Mouse (Mus musculus): ENCODE measurements around the gene Olfr473. TPM values are rescaled to one million over a fixed set of nuclear protein-coding genes. Genes with fewer than 3 reads are reported as not detected.
"Not testable (repeated sequence)": the region's sequence is repeated elsewhere in the genome, so short reads cannot be mapped to it uniquely, and the experiment has no call there.

The Olfr473 gene
- not detected for total RNA-seq (2021)

DNA sequence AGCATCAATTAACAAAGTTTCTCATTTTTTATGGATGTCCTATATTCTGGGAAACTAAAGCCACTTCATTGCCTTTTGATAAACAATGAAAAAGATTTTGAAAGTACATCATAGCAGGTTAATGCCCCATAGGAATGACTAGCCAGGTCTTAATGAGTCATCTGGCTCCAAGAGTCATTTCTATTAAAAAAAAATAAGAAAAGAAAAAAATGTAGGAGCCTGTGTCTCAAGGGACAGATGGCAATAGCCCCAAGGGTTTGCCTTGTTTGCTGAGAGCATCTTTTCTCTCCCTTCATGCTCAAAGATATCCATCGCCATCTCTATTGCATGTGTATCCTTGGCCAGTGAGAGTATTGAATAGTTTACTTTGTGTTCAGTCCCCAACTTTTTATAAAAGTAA, at the start of gene Olfr473:
Gene Olfr473, plus strand, starts transcription at position 301 of the 400 bp plus-strand sequence.
- no peak for DNase-seq (ENCODE audit: low spot score in 2 of 2)

DNA sequence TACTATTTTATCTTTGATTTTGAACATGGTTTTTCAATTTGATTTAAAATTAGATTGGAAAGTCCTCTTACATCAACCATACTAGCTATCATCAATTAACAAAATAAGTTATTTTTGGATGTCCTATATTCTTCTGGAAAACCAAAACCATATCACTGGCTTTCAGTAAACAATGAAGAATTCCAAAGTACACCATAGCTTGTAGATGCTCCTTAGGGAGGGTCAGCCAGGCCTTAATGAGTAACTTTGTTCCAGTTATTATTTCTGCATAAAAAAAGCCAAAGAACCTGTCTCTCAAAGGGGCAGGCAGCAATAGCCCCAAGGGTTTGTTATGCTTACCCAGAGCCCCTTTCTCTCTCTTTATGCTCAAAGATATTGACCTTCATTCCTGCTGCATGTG, 32.6 kb upstream of the Olfr473 start, which contains the start of gene Olfr472:
Gene Olfr472, plus strand, starts transcription at position 301 of the 400 bp plus-strand sequence.
- DNase-seq (ENCODE audit: low spot score in 2 of 2) = no peak
- intact Hi-C loops (cut with DNase I) = no loop called here

More for the DNA sequence above, at the start of gene Olfr473:
- intact Hi-C loops (cut with DNase I) = no loop called here

DNA sequence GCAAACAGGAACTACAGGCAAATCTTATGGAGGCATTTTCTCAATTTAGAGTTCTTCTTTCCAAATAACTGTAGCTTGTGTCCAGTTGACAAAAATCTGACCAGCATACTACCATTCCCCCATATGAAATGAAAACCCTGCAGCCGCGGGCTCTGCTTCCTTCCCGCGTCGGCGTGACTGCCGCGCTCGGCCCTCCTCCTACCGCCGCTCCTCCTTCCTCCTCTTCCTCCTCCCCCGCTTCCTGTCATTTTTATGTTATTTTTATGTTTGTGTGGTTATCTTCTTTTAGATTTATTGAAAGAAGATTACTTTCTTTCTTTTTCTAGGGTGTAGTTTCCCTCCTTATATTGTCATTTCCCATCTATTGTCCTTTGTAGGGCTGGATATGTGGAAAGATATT, 22.3 kb downstream of the Olfr473 start:
- DNase-seq (ENCODE audit: low spot score in 2 of 2); intact Hi-C loops (cut with DNase I): not testable (repeated sequence)

- intact Hi-C loops (cut with DNase I) = no loop called here
- DNase-seq (ENCODE audit: low spot score in 2 of 2) = no peak
Measured at GRCm38 (mm10) chr7:107954343-107954742, 24.1 kb downstream of the Olfr473 start, which contains the start of gene Olfr474. Gene Olfr474 (plus strand): TSS chr7:107954643.

GRCm38 (mm10) chr7:107964503-107964902, 34.3 kb downstream of the Olfr473 start, which contains the start of gene Olfr476:
Gene Olfr476 (plus strand): TSS chr7:107964803.
- intact Hi-C loops (cut with DNase I) = no loop called here
- DNase-seq (ENCODE audit: low spot score in 2 of 2) = no peak

Other genes starting within 250 kb of the Olfr473 start
- gene Cyb5r2, start 172.4 kb upstream of the Olfr473 start, total RNA-seq (2021) = not detected
- not detected for gene Ovch2, start 129.2 kb upstream of the Olfr473 start, total RNA-seq (2021)
- gene Olfr467, start 118.2 kb upstream of the Olfr473 start, total RNA-seq (2021) = not detected
- gene Olfr469, start 104.9 kb upstream of the Olfr473 start, total RNA-seq (2021) = not detected
- gene Olfr470, start 83.0 kb upstream of the Olfr473 start, total RNA-seq (2021) = not detected
- gene Olfr472, start 32.5 kb upstream of the Olfr473 start, total RNA-seq (2021) = not detected
- not detected for gene Olfr474, start 24.2 kb downstream of the Olfr473 start, total RNA-seq (2021)
- gene Olfr476, start 34.4 kb downstream of the Olfr473 start, total RNA-seq (2021) = not detected
- gene Olfr477, start 56.2 kb downstream of the Olfr473 start, total RNA-seq (2021) = under 1 TPM in 1 of 2 experiments, not detected in 1; 0.14 TPM
- not detected for gene Olfr478, start 103.5 kb downstream of the Olfr473 start, total RNA-seq (2021)
- not detected for gene Olfr479, start 120.2 kb downstream of the Olfr473 start, total RNA-seq (2021)
- gene Olfr480, start 136.9 kb downstream of the Olfr473 start, total RNA-seq (2021) = not detected
- gene Olfr481, start 149.4 kb downstream of the Olfr473 start, total RNA-seq (2021) = not detected
- gene Olfr482, start 167.1 kb downstream of the Olfr473 start, total RNA-seq (2021) = 1 to 10 TPM; 1.9 to 2.1 TPM
- not detected for gene Olfr483, start 170.4 kb downstream of the Olfr473 start, total RNA-seq (2021)
- gene Olfr484, start 197.0 kb downstream of the Olfr473 start, total RNA-seq (2021) = not detected
- not detected for gene Olfr485, start 229.4 kb downstream of the Olfr473 start, total RNA-seq (2021)
- gene Olfr486, start 242.3 kb downstream of the Olfr473 start, total RNA-seq (2021) = not detected

Data from left cerebral cortex, postnatal 36 days (tissue).